Mouse (Mus musculus) embryonic stem cell, embryonic (primary cell): Measurements from ENCODE around the gene Phyh.

ENCODE experiments used
- CTCF ChIA-PET, 4 experiments: fragments of 300-600 bp in 2 of 4; fragments of 350-600 bp in 2 of 4; sonication (Branson Sonifier 250); formaldehyde crosslinking; loops; one replicate each; lab custom pipeline; 2022; ENCODE audit warnings: inconsistent platforms in 2 of 4; lab: Charles Lee
- POLR2A ChIA-PET, 4 experiments: fragments of 300-600 bp in 2 of 4; fragments of 350-600 bp in 2 of 4; sonication (Branson Sonifier 250); formaldehyde crosslinking; loops; one replicate each; lab custom pipeline; 2022; ENCODE audit warnings: antibody characterized with exemption in 4 of 4, inconsistent platforms in 1 of 4; lab: Charles Lee

Phyh gene

GRCm38 (mm10) chr2:4918860-4919739 lies at the start of gene Phyh:
Gene Phyh (plus strand): TSS chr2:4919019.
- POLR2A ChIA-PET: interaction anchor here (0.6 to 5.6 kb wide), 34 partner anchors 14 to 926 kb away, joined by 3 to 75 read pairs (median 5); partner anchors contain the start of genes Mcm10 (in 2 of the 4), Cdc123 (in 1 of the 4), Nudt5 (in 1 of the 4) and Optn (in 1 of the 4)
- CTCF ChIA-PET: interaction anchor here in 3 of 4 experiments (0.6 to 2.1 kb wide), 9 partner anchors 12 to 1032 kb away, joined by 3 to 7 read pairs (median 4); partner anchors contain the start of genes Camk1d (in 1 of the 3) and Upf2 (in 1 of the 3)

- POLR2A ChIA-PET: interaction anchor here in 3 of 4 experiments (0.5 to 1.5 kb wide), 5 partner anchors 9 to 463 kb away, joined by 3 to 4 read pairs (median 3); no protein-coding TSS in a partner anchor
- CTCF ChIA-PET: interaction anchor here in 2 of 4 experiments (1.4 to 1.5 kb wide), 2 partner anchors 8 kb away, joined by 5 to 6 read pairs; no protein-coding TSS in a partner anchor
These were observed 46.1 kb upstream of the Phyh start for GRCm38 (mm10) chr2:4872740-4873139.

GRCm38 (mm10) chr2:4873331-4873730 lies 45.5 kb upstream of the Phyh start:
- POLR2A ChIA-PET: interaction anchor here in 1 of 4 experiments (1.3 to 1.5 kb wide), 2 partner anchors 11 to 14 kb away, joined by 3 to 4 read pairs; no protein-coding TSS in a partner anchor
- CTCF ChIA-PET: interaction anchor here in 2 of 4 experiments (0.5 to 1.5 kb wide), 4 partner anchors 9 to 1026 kb away, joined by 3 to 6 read pairs (median 5); no protein-coding TSS in a partner anchor

- POLR2A ChIA-PET: interaction anchor here in 1 of 4 experiments (0.7 kb wide), 1 partner anchor 281 kb away, joined by 5 read pairs; no protein-coding TSS in a partner anchor
These were observed 43.7 kb upstream of the Phyh start for GRCm38 (mm10) chr2:4875090-4875489.

GRCm38 (mm10) chr2:4876131-4876530 lies 42.7 kb upstream of the Phyh start:
- ChIA-PET POLR2A (interaction anchor here in 2 of 4 experiments (0.8 to 0.9 kb wide), 2 partner anchors 13 to 114 kb away, joined by 3 to 4 read pairs; no protein-coding TSS in a partner anchor), CTCF (interaction anchor here (0.6 to 1.7 kb wide), 5 partner anchors 11 to 1459 kb away, joined by 3 to 7 read pairs (median 4); no protein-coding TSS in a partner anchor)

More at GRCm38 (mm10) chr2:4875090-4875489, 43.7 kb upstream of the Phyh start:
- CTCF ChIA-PET: no interaction called here

GRCm38 (mm10) chr2:4880737-4881349 lies 38.0 kb upstream of the Phyh start:
- POLR2A ChIA-PET: interaction anchor here (0.6 to 1.5 kb wide), 22 partner anchors 10 to 1168 kb away, joined by 3 to 7 read pairs (median 3); no protein-coding TSS in a partner anchor
- CTCF ChIA-PET: interaction anchor here in 2 of 4 experiments (0.5 to 1.0 kb wide), 2 partner anchors 16 to 1209 kb away, joined by 3 read pairs; no protein-coding TSS in a partner anchor

- ChIA-PET CTCF (interaction anchor here in 2 of 4 experiments (0.5 to 1.0 kb wide), 2 partner anchors 17 to 1210 kb away, joined by 3 read pairs; no protein-coding TSS in a partner anchor), POLR2A (interaction anchor here (0.6 to 1.5 kb wide), 20 partner anchors 9 to 959 kb away, joined by 3 to 7 read pairs (median 3); no protein-coding TSS in a partner anchor)
These were observed 37.2 kb upstream of the Phyh start, which contains the start of gene Sephs1 for GRCm38 (mm10) chr2:4881350-4882248. Gene Sephs1 (plus strand): TSS chr2:4881564.

- POLR2A ChIA-PET: interaction anchor here (0.6 to 2.3 kb wide), 15 partner anchors 12 to 333 kb away, joined by 3 to 6 read pairs (median 3); no protein-coding TSS in a partner anchor
- CTCF ChIA-PET: no interaction called here
These were observed 36.5 kb upstream of the Phyh start for GRCm38 (mm10) chr2:4882249-4882791.

GRCm38 (mm10) chr2:4883009-4883704 lies 35.7 kb upstream of the Phyh start:
- ChIA-PET CTCF (interaction anchor here in 1 of 4 experiments (1.0 kb wide), 1 partner anchor 13 kb away, joined by 6 read pairs; no protein-coding TSS in a partner anchor), POLR2A (interaction anchor here (0.6 to 2.3 kb wide), 22 partner anchors 11 to 334 kb away, joined by 3 to 11 read pairs (median 3); no protein-coding TSS in a partner anchor)

- POLR2A ChIA-PET: interaction anchor here in 1 of 4 experiments (0.7 to 1.4 kb wide), 4 partner anchors 9 to 115 kb away, joined by 3 to 5 read pairs (median 3); no protein-coding TSS in a partner anchor
- CTCF ChIA-PET: no interaction called here
These were observed 31.9 kb upstream of the Phyh start for GRCm38 (mm10) chr2:4886896-4887295.

- CTCF ChIA-PET: no interaction called here
- POLR2A ChIA-PET: interaction anchor here in 2 of 4 experiments (1.2 to 1.5 kb wide), 3 partner anchors 8 to 13 kb away, joined by 3 to 9 read pairs (median 5); no protein-coding TSS in a partner anchor
These were observed 23.2 kb upstream of the Phyh start for GRCm38 (mm10) chr2:4895598-4895997.

- POLR2A ChIA-PET: interaction anchor here in 2 of 4 experiments (0.6 to 1.4 kb wide), 5 partner anchors 9 to 783 kb away, joined by 3 to 9 read pairs (median 5); no protein-coding TSS in a partner anchor
- CTCF ChIA-PET: interaction anchor here in 3 of 4 experiments (0.6 to 1.1 kb wide), 4 partner anchors 13 to 530 kb away, joined by 3 to 10 read pairs (median 6); no protein-coding TSS in a partner anchor
These were observed 21.8 kb upstream of the Phyh start for GRCm38 (mm10) chr2:4896970-4897369.

GRCm38 (mm10) chr2:4900624-4901023 lies 18.2 kb upstream of the Phyh start:
- ChIA-PET CTCF (no interaction called here), POLR2A (interaction anchor here in 3 of 4 experiments (0.6 to 2.8 kb wide), 6 partner anchors 11 to 18 kb away, joined by 3 to 12 read pairs (median 4); partner anchors contain the start of gene Phyh (in 1 of the 3))

- CTCF ChIA-PET: interaction anchor here in 1 of 4 experiments (1.1 kb wide), 1 partner anchor 16 kb away, joined by 3 read pairs; no protein-coding TSS in a partner anchor
- POLR2A ChIA-PET: interaction anchor here in 1 of 4 experiments (1.1 to 6.2 kb wide), 5 partner anchors 9 to 106 kb away, joined by 3 to 62 read pairs (median 4); no protein-coding TSS in a partner anchor
These were observed 16.5 kb upstream of the Phyh start for GRCm38 (mm10) chr2:4902346-4902745.

- ChIA-PET CTCF (interaction anchor here in 1 of 4 experiments (0.6 kb wide), 1 partner anchor 1001 kb away, joined by 3 read pairs; no protein-coding TSS in a partner anchor), POLR2A (interaction anchor here in 2 of 4 experiments (0.9 to 6.2 kb wide), 9 partner anchors 9 to 287 kb away, joined by 3 to 62 read pairs (median 3); no protein-coding TSS in a partner anchor)
These were observed 11.7 kb upstream of the Phyh start for GRCm38 (mm10) chr2:4907120-4907519.
